Mouse (Mus musculus) embryonic facial prominence, embryonic 11.5 days (tissue): ENCODE measurements at regions not wholly inside any gene's neighbourhood (a gene's known extent, or its start where the extent isn't known, plus 50 kb on each side); places are given as distances from the start of the nearest gene placed in this dataset.

Experiments
- ATAC-seq: fragments of 200-750 bp; cut with Nextera tagmentation; replicated peaks from 2 replicates; pipeline ENCODE4 v1.8.0; 2017; ENCODE audit warnings: low read depth; ENCODE audit not compliant: insufficient number of reproducible peaks, low FRiP score, low TSS enrichment
- DNase-seq: peaks from one replicate; pipeline ENCODE4 v3.0.0-alpha.2; 2015; ENCODE audit warnings: low spot score
- H3K27ac ChIP-seq: fragments of 300-500 bp; sonication (generic); replicated peaks from 2 replicates; pipeline ENCODE4 v1.5.1; 2014; ENCODE audit warnings: mild to moderate bottlenecking, low read depth, low read length, control low read depth
- H3K27me3 ChIP-seq: fragments of 300-500 bp; sonication (generic); 2 replicates; pipeline ENCODE4 v1.6.1; 2014; ENCODE audit warnings: mild to moderate bottlenecking, low read length, moderate library complexity, mixed read lengths; ENCODE audit not compliant: control insufficient read depth, insufficient read depth
- H3K36me3 ChIP-seq: fragments of 300-500 bp; sonication (generic); replicated peaks from 2 replicates; pipeline ENCODE4 v1.6.1; 2014; ENCODE audit warnings: low read depth, mild to moderate bottlenecking, low read length, moderate library complexity, mixed read lengths; ENCODE audit not compliant: control insufficient read depth, insufficient read depth
- H3K4me1 ChIP-seq: fragments of 300-500 bp; sonication (generic); 2 replicates; pipeline ENCODE4 v1.6.1; 2014; ENCODE audit warnings: low read length, mixed read lengths; ENCODE audit not compliant: control insufficient read depth, insufficient read depth
- H3K4me2 ChIP-seq: fragments of 300-500 bp; sonication (generic); 2 replicates; pipeline ENCODE4 v1.6.1; 2014; ENCODE audit warnings: low read depth, mild to moderate bottlenecking, control low read depth, low read length, moderate library complexity
- H3K4me3 ChIP-seq: fragments of 300-500 bp; sonication (generic); 2 replicates; pipeline ENCODE4 v1.5.1; 2014; ENCODE audit warnings: low read depth, low read length, control low read depth
- H3K9ac ChIP-seq: fragments of 300-500 bp; sonication (generic); replicated peaks from 2 replicates; pipeline ENCODE4 v1.6.1; 2014; ENCODE audit warnings: mild to moderate bottlenecking, control low read depth, low read length
- H3K9me3 ChIP-seq: fragments of 300-500 bp; sonication (generic); replicated peaks from 2 replicates; pipeline ENCODE4 v1.6.1; 2016; ENCODE audit warnings: mild to moderate bottlenecking, low read length, inconsistent platforms, mixed read lengths; ENCODE audit not compliant: control insufficient read depth
- WGBS: fragments of 180-500 bp; shearing (Covaris S2); extraction: QIAGEN DNeasy Blood & Tissue Kit; methylation state at CpG from one replicate; pipeline ENCODE4 v1.1.7; 2014; 5-methylcytosine and 5-hydroxymethylcytosine counted together

DNA sequence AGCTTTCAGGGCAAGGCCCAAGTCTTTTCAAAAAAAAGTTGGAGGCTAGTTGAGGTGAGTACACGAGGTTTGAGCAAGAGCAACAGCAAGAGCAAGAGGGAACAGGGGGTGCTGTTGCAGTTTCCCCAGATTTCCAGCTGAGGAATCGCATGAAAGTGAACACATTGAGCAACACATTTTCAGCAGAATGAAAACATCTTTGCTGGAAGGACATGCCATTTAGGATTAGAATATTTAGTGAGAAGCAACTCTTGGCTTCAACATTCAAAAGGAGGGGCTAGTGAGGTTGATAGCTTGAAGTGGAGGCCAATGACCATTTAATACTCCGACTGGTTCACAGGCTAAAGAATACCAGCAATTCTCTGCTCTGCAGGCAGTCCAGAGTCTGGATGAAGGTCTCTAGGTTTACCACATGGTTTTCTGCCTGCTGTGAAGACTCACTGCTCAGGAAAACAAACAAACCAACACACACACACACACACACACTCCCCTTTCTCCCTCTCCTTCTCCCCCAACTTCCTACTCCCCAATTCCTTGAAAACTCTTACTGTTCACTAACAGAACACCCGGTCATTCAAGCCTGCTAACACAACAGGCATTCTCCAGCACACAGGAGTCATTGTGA, 278.5 kb downstream of the Abcc12 start:
- Histone ChIP-seq H3K4me1 (no peaks in the 10 kb centered on the region), H3K4me3 (no peak overlapping the region), H3K36me3 (no peaks in the 10 kb centered on the region), H3K27me3 (no peaks in the 10 kb centered on the region), H3K9me3 (no peaks in the 10 kb centered on the region), H3K27ac (no peak overlapping the region), H3K4me2 (no peak overlapping the region), H3K9ac (no peak overlapping the region)
- DNase-seq: no peak
- WGBS: 62% methylated on average over 4 of the region's 4 CpGs
- no peak for ATAC-seq

- no peaks in the 10 kb centered on the region for H3K4me1 ChIP-seq
- H3K4me3 ChIP-seq: no peak overlapping the region
- H3K4me2 ChIP-seq: no peak overlapping the region
- no peak overlapping the region for H3K27ac ChIP-seq
- H3K9me3 ChIP-seq: no peaks in the 10 kb centered on the region
- no peaks in the 10 kb centered on the region for H3K27me3 ChIP-seq
- 84% methylated on average over 3 of the region's 3 CpGs for WGBS
- ATAC-seq (no peak), DNase-seq (no peak)
- H3K36me3 ChIP-seq: no peaks in the 10 kb centered on the region
- H3K9ac ChIP-seq: no peak overlapping the region
Observed at GRCm38 (mm10) chr8:86288713-86289384, 291.6 kb downstream of the Abcc12 start.

DNA sequence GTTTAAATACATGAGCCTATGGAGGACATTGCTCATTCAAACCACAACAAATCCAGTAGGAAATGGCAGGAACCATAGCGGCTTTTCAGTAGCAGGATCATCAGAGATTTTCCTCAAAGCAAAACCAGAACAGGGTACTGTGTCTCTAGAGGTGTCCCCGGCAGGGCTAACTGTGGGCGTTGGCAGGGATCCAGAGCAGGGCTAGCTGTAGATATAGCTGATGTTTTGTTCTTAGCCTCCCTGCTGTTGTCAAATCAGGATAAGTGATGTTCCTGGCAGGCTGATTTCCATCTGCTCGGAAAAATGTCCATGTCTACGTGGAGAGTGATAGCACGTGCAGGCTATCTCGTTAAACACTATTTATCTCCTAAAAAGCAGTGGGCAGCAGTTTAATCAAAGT, 297.6 kb downstream of the Abcc12 start:
- DNase-seq (no peak), ATAC-seq (no peak)
- 82% methylated on average over 7 of the region's 7 CpGs for WGBS
- Histone ChIP-seq H3K27ac (no peak overlapping the region), H3K9me3 (no peaks in the 10 kb centered on the region), H3K4me1 (no peaks in the 10 kb centered on the region), H3K36me3 (no peaks in the 10 kb centered on the region), H3K4me3 (no peak overlapping the region), H3K4me2 (no peak overlapping the region), H3K9ac (no peak overlapping the region), H3K27me3 (no peaks in the 10 kb centered on the region)

- no peak overlapping the region for H3K27ac ChIP-seq
- H3K4me1 ChIP-seq: no peaks in the 10 kb centered on the region
- DNase-seq: no peak
- H3K27me3 ChIP-seq: no peaks in the 10 kb centered on the region
- H3K4me3 ChIP-seq: no peak overlapping the region
- 85% methylated on average over 18 of the region's 18 CpGs for WGBS
- H3K4me2 ChIP-seq: no peak overlapping the region
- no peak for ATAC-seq
- no peaks in the 10 kb centered on the region for H3K36me3 ChIP-seq
- H3K9ac ChIP-seq: no peak overlapping the region
- H3K9me3 ChIP-seq: no peaks in the 10 kb centered on the region
Observed at GRCm38 (mm10) chr8:86280093-86280721, 300.3 kb downstream of the Abcc12 start.

- Histone ChIP-seq H3K36me3 (no peaks in the 10 kb centered on the region), H3K4me1 (no peaks in the 10 kb centered on the region; the same call in 1 of the 2 replicates), H3K27ac (no peak overlapping the region), H3K9me3 (no peaks in the 10 kb centered on the region), H3K4me3 (no peak overlapping the region), H3K9ac (no peak overlapping the region), H3K27me3 (no peaks in the 10 kb centered on the region), H3K4me2 (no peak overlapping the region)
- WGBS: 83% methylated on average over 4 of the region's 4 CpGs
- no peak for DNase-seq
- no peak for ATAC-seq
Observed at GRCm38 (mm10) chr8:86275699-86276098, 304.8 kb downstream of the Abcc12 start.

GRCm38 (mm10) chr8:86273811-86274210, 306.7 kb downstream of the Abcc12 start:
- 57% methylated on average over 3 of the region's 3 CpGs for WGBS
- DNase-seq (peak; percentile 68), ATAC-seq (peak; percentile 75)
- no peaks in the 10 kb centered on the region; the same call in 1 of the 2 replicates for H3K4me1 ChIP-seq
- no peak overlapping the region for H3K27ac ChIP-seq
- no peaks in the 10 kb centered on the region for H3K9me3 ChIP-seq
- no peak overlapping the region for H3K4me3 ChIP-seq
- no peak overlapping the region for H3K9ac ChIP-seq
- no peaks in the 10 kb centered on the region for H3K27me3 ChIP-seq
- no peaks in the 10 kb centered on the region for H3K36me3 ChIP-seq
- H3K4me2 ChIP-seq: no peak overlapping the region

- H3K27ac ChIP-seq: no peak overlapping the region
- H3K4me1 ChIP-seq: no peaks in the 10 kb centered on the region; the same call in 1 of the 2 replicates
- no peak overlapping the region for H3K4me2 ChIP-seq
- no peak overlapping the region for H3K9ac ChIP-seq
- DNase-seq (no peak), ATAC-seq (no peak)
- 17% methylated on average over 1 of the region's 1 CpGs for WGBS
- no peak overlapping the region for H3K4me3 ChIP-seq
- H3K9me3 ChIP-seq: no peaks in the 10 kb centered on the region
- no peaks in the 10 kb centered on the region for H3K27me3 ChIP-seq
- no peaks in the 10 kb centered on the region for H3K36me3 ChIP-seq
Observed at GRCm38 (mm10) chr8:86272626-86273025, 307.9 kb downstream of the Abcc12 start.

DNA sequence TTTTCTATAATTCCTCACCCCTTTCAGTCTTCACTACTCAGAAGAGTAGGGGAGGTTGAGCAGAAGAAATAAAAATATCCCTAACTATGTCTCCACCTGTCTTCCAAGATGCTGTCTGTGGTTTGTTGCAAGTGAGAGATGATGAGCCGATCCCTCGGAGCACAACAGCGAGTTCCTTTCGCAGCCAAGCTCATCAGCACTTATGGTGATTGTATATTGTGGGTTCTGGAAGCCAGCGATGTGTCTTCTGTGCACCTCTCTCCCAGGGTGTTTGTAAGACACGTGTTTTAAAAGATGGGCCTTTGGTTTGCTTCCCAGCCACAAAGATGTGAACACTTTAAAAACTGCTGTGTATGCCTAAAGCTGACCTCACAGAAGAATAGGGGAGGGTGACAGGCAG, 309.0 kb downstream of the Abcc12 start:
- H3K4me3 ChIP-seq: no peak overlapping the region
- 92% methylated on average over 6 of the region's 6 CpGs for WGBS
- H3K9me3 ChIP-seq: no peaks in the 10 kb centered on the region

More for the DNA sequence above, 309.0 kb downstream of the Abcc12 start:
- Histone ChIP-seq H3K36me3 (no peaks in the 10 kb centered on the region), H3K27me3 (no peaks in the 10 kb centered on the region), H3K4me2 (no peak overlapping the region), H3K9ac (no peak overlapping the region), H3K27ac (no peak overlapping the region), H3K4me1 (no peaks in the 10 kb centered on the region; the same call in 1 of the 2 replicates)
- DNase-seq (no peak), ATAC-seq (no peak)
